Mouse (Mus musculus) midbrain, embryonic 13.5 days (tissue): ENCODE measurements around the gene Robo1. TPM values are rescaled to one million over a fixed set of nuclear protein-coding genes. Genes with fewer than 3 reads are reported as not detected.

Experiments used
- ATAC-seq: fragments of 200-750 bp; cut with Nextera tagmentation; 2 replicates; pipeline ENCODE4 v1.8.0; 2017; ENCODE audit warnings: mild to moderate bottlenecking, moderate TSS enrichment, moderate library complexity
- H3K27ac ChIP-seq: fragments of 300-500 bp; sonication (generic); 2 replicates; pipeline ENCODE4 v1.5.1; 2015; ENCODE audit warnings: inconsistent platforms, mild to moderate bottlenecking, moderate library complexity
- H3K27me3 ChIP-seq: fragments of 300-500 bp; sonication (generic); 2 replicates; pipeline ENCODE4 v1.6.1; 2015; ENCODE audit warnings: mild to moderate bottlenecking, inconsistent platforms
- H3K36me3 ChIP-seq: fragments of 300-500 bp; sonication (generic); 2 replicates; pipeline ENCODE4 v1.6.1; 2015; ENCODE audit warnings: mild to moderate bottlenecking, inconsistent platforms
- H3K4me1 ChIP-seq: fragments of 300-500 bp; sonication (generic); replicated peaks from 2 replicates; pipeline ENCODE4 v1.6.1; 2015; ENCODE audit warnings: inconsistent platforms
- H3K4me2 ChIP-seq: fragments of 300-500 bp; sonication (generic); replicated peaks from 2 replicates; pipeline ENCODE4 v1.6.1; 2015; ENCODE audit warnings: moderate library complexity, mild to moderate bottlenecking, inconsistent platforms
- H3K4me3 ChIP-seq: fragments of 300-500 bp; sonication (generic); replicated peaks from 2 replicates; pipeline ENCODE4 v1.5.1; 2015; ENCODE audit warnings: mild to moderate bottlenecking, inconsistent platforms
- H3K9ac ChIP-seq: fragments of 300-500 bp; sonication (generic); replicated peaks from 2 replicates; pipeline ENCODE4 v1.6.1; 2015; ENCODE audit warnings: mild to moderate bottlenecking, inconsistent platforms
- H3K9me3 ChIP-seq: fragments of 300-500 bp; sonication (generic); 2 replicates; pipeline ENCODE4 v1.6.1; 2016; ENCODE audit warnings: mild to moderate bottlenecking, inconsistent platforms
- WGBS: fragments of 180-500 bp; shearing (Covaris S2); methylation state at CpG from one replicate; pipeline ENCODE4 v1.1.7; 2015; 5-methylcytosine and 5-hydroxymethylcytosine counted together
- polyA plus RNA-seq: library from polyadenylated mRNA; unstranded; fragments of >200 nt; fragmentation: Nextera tagmentation; extraction: Ambion mirVana; gene quantifications from 2 replicates; pipeline ENCODE4 v1.2.1, GENCODE M21; 2015

Gene Robo1
- polyA plus RNA-seq = 81.1 and 83.3 TPM in 2 replicates

DNA sequence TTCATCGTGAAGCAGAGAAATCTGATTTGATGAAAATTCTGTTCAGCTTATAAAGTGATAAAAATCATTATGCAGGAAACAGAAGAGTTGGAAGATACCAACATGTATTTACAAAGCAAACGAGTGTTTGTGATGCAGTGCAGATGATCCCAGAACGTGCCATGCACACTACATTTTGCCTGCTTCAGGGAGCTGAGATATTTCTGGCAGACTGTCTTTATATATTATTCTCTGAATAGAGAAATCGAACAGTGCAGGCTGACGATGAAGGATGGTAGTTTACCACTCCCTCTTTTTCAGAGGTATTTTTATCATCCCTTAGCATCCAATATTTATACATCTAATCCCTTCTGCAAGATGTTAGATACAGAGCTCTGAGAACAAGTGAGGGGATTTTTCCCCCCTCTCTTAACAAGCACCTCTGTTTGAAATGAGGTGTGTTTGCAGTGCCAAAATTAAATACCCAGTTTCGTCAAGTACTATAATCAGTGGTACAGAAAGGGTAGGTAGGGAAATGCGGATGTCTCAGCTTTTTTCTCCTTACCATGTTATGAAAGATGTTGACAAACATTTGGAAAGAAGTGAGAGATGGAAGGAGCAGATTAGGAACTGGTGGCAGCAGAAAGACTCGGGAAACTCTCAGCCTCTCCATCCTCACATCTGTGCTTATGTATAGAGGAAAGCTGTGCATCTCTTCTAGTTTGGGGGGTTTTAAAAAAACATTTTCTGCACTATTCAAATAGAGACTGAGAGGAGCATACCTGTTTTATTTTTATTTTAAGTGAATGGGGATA, at the start of gene Robo1:
Robo1 (plus strand) TSS at position 770 of the 794 bp plus-strand sequence.
- Histone ChIP-seq H3K9ac (no peak within 1 kb of the TSS), H3K4me1 (no peaks in the 10 kb centered on the region), H3K9me3 (no peaks in the 10 kb centered on the region), H3K36me3 (no peaks in the 10 kb centered on the region), H3K4me2 (no peak within 1 kb of the TSS), H3K27ac (no peak within 1 kb of the TSS), H3K27me3 (no peaks in the 10 kb centered on the region), H3K4me3 (no peak within 1 kb of the TSS)
- 83% methylated on average over 8 of the region's 8 CpGs for WGBS
- no peak for ATAC-seq

DNA sequence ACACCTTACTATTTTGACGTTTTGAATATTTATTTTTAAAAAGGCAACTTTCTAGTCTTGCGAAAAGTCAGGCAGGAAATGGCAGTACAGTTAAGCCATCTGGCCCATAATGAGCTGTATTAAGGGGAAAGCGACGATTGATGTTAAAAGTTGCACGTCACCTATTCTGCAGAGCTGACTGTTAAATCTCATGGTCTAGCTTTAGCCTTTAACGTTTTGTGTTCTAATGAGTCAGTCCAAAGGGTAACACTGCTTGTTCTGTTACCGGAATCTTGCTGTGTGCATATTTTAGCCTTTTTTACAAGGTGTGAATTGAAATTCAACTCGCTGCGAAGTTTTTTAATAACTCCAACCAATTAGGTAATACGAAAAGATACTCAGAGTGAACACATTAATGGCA, 40.3 kb upstream of the Robo1 start:
- no peak overlapping the region for H3K9ac ChIP-seq
- H3K36me3 ChIP-seq = no peaks in the 10 kb centered on the region
- no peak overlapping the region for H3K27ac ChIP-seq
- no peak overlapping the region for H3K4me3 ChIP-seq
- no peak overlapping the region for H3K4me2 ChIP-seq
- H3K9me3 ChIP-seq = no peaks in the 10 kb centered on the region
- ATAC-seq = no peak
- H3K27me3 ChIP-seq = no peaks in the 10 kb centered on the region
- WGBS = 92% methylated on average over 10 of the region's 10 CpGs
- no peaks in the 10 kb centered on the region for H3K4me1 ChIP-seq

DNA sequence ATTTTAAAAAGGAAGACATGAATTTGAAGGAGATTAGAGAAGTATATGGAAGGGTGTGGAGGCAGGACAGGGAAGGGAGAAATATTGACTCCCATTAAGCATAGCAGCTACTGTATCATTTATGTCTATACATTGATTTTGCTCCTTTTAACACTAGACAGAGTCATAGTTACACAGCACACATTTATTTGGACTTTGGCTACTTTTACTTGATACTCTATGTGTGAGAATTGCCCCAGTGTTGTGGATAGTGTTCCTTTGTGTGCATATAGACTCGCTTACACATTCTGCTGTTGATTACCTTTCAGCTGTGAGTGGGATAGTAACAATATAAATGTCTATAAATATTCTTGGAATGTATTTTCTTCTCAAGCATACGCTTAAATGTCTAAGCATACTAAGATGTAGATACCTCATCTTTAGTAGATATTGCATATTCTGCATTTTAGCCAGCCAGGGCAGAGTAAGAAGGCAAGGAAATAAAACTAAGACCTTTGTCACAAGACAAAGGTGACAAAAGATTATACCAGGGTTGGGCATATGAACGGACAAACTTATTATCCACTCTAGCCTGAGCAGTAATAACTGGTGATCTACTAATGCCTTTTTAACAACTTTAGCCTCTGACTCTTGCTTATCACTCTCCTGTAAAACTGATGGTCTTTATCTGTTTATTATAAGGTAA, 31.6 kb upstream of the Robo1 start:
- Histone ChIP-seq H3K9ac (no peak overlapping the region), H3K4me2 (no peak overlapping the region), H3K27ac (no peak overlapping the region), H3K4me3 (no peak overlapping the region), H3K4me1 (no peaks in the 10 kb centered on the region), H3K36me3 (no peaks in the 10 kb centered on the region), H3K27me3 (no peaks in the 10 kb centered on the region), H3K9me3 (no peaks in the 10 kb centered on the region)
- no peak for ATAC-seq
- 82% methylated on average over 3 of the region's 3 CpGs for WGBS

DNA sequence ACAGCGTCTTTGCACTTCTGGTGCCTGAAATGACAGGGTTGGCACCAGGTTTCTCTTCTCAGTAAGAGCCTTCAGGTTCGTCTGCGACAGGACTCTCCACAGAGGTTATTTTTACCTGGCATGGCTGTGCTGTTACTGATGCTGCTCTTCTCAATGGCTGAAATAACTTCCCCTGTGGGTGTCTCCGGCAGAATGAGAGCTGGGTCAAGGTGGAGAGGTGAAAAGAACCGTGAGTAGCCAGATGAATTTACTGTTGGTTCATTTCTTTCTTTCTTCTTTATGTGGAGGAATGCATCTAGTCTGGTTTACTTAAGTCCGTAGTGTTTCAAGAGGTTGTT, 194 bp downstream of the Robo1 start:
- H3K4me3 ChIP-seq = no peak overlapping the region
- no peaks in the 10 kb centered on the region for H3K9me3 ChIP-seq
- H3K4me1 ChIP-seq = no peaks in the 10 kb centered on the region
- H3K27me3 ChIP-seq = no peaks in the 10 kb centered on the region
- no peaks in the 10 kb centered on the region for H3K36me3 ChIP-seq
- H3K27ac ChIP-seq = no peak overlapping the region
- no peak for ATAC-seq
- H3K4me2 ChIP-seq = no peak overlapping the region
- WGBS = 71% methylated on average over 6 of the region's 6 CpGs
- no peak overlapping the region for H3K9ac ChIP-seq

DNA sequence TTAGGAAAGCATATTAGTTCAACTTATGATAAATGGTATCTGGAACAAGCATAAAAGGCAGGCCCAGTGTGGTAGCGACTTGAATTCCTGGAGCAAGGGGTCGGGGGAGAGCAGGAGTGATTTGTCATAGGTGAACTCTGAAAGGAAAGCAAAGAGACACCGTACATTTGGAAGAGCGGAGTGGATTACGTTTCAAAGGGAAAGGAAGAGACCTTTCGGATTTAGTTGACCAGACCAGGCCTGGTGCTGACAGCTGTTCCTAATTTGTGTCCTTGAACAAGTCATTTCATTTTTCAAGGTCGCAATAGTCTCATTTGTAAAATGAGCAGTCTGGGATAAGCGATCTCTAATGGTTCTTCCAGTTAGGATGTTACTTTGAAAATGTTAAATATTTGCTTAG, 19.2 kb downstream of the Robo1 start:
- H3K9ac ChIP-seq = no peak overlapping the region

DNA sequence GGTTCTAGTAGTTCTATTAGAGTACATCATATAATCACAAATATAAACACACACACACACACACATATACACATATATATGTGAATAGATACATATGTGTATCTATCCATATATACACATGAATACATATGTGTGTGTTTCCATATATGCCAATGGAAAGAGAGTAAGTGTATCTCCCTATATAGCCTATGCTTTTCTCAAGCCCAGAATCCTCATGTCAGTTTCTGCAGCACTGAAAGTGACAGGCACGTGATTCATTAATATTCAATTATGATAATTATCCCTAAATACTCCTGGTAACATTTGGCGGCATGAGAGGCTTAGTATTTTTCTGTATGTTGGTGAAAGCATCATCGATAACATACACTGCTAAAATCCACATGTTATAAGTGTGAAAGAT, 20.5 kb downstream of the Robo1 start:
- 46% methylated on average over 3 of the region's 3 CpGs for WGBS
- Histone ChIP-seq H3K27me3 (no peaks in the 10 kb centered on the region), H3K9ac (no peak overlapping the region), H3K9me3 (no peaks in the 10 kb centered on the region), H3K4me2 (no peak overlapping the region), H3K27ac (no peak overlapping the region), H3K4me3 (no peak overlapping the region), H3K4me1 (0 out of 2 replicates have a peak, but pooled peaks cover 4% of the 10 kb centered on the region), H3K36me3 (no peaks in the 10 kb centered on the region)
- ATAC-seq = no peak

More for the DNA sequence above, 19.2 kb downstream of the Robo1 start:
- Histone ChIP-seq H3K27ac (no peak overlapping the region), H3K27me3 (no peaks in the 10 kb centered on the region), H3K36me3 (no peaks in the 10 kb centered on the region), H3K4me1 (0 out of 2 replicates have a peak, but pooled peaks cover 4% of the 10 kb centered on the region), H3K4me2 (no peak overlapping the region), H3K9me3 (no peaks in the 10 kb centered on the region), H3K4me3 (no peak overlapping the region)
- 81% methylated on average over 8 of the region's 8 CpGs for WGBS
- ATAC-seq = no peak

DNA sequence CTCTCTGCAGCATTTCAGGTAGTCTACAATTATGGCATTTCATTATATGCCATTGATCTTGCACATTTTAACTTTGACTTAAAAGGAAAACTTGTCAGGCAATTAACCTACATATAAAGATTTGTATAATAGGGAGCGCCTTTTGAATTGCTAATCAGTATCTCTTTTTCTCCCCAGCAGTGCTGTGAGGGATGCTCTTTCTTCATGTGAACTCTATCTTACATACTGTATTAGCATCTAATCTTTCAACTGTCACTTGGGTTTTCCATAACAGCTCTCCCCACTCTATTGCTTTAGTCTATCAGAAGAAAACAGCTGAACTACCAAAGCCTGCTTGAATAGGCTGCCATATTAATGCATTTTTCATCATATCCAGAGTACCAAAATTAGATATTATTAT, 29.7 kb downstream of the Robo1 start:
- Histone ChIP-seq H3K4me1 (no peaks in the 10 kb centered on the region), H3K36me3 (no peaks in the 10 kb centered on the region), H3K27me3 (no peaks in the 10 kb centered on the region), H3K9ac (no peak overlapping the region), H3K4me2 (no peak overlapping the region), H3K27ac (no peak overlapping the region), H3K4me3 (no peak overlapping the region), H3K9me3 (no peaks in the 10 kb centered on the region)
- no peak for ATAC-seq
- 85% methylated on average over 1 of the region's 1 CpGs for WGBS

DNA sequence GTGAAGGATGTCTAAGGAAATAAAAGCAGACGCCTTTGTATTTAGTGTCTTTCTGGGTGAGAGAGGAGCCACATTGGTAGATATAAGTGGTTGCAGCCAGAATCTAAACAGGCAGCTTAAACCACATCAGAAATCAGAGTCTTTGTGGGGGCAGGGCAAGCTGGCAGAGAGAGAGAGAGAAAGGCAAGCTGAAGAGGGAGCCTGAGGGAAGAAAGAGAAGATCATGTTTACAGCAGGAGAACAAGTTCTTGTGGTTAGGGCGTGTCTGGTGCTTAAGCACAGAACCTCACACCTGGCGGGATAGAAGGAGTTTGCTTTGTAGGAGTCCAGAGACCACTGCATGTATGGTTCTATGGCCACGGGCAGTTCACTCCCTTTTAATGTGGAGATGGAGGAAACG, 42.3 kb downstream of the Robo1 start:
- Histone ChIP-seq H3K36me3 (no peaks in the 10 kb centered on the region), H3K4me1 (no peaks in the 10 kb centered on the region), H3K4me2 (no peak overlapping the region), H3K27me3 (no peaks in the 10 kb centered on the region), H3K9me3 (no peaks in the 10 kb centered on the region), H3K27ac (no peak overlapping the region), H3K9ac (no peak overlapping the region), H3K4me3 (no peak overlapping the region)
- ATAC-seq = no peak
- 79% methylated on average over 5 of the region's 5 CpGs for WGBS

DNA sequence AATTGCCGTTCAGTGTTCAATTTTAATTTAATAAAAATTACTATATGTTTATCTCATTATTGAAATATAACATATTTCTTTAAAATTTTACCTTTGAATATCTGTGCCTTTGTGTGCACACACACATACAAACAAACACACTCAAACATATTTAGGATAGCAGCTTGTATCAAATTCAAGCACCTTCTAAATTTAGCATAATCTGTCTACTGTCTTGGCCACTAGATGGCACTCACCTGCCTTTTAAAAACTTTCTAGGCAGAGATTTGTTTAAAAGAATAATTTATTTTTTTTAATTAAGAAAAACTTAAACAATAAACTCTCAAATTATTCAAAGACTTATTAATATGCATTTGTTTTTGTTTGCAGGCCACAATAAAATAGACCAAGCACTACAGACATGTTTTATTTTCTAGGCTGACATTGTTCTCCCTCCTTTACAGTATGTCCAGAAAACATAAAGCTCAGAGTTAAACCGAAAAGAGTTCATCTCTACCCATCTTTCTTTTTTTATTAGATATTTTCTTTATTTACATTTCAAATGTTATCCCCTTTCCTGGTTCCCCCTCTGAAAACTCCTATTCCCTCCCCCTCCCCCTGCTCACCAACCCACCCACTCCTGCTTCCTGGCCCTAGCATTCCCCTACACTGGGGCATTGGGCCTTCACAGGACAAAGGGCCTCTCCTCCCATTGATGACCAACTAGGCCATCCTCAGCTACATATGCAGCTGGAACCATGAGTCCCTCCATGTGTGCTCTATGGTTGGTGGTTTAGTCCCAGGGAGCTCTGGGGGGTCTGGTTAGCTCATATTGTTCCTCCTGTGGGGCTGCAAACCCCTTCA, 48.6 kb downstream of the Robo1 start:
- WGBS = 78% methylated on average over 2 of the region's 2 CpGs
- no peak for ATAC-seq

DNA sequence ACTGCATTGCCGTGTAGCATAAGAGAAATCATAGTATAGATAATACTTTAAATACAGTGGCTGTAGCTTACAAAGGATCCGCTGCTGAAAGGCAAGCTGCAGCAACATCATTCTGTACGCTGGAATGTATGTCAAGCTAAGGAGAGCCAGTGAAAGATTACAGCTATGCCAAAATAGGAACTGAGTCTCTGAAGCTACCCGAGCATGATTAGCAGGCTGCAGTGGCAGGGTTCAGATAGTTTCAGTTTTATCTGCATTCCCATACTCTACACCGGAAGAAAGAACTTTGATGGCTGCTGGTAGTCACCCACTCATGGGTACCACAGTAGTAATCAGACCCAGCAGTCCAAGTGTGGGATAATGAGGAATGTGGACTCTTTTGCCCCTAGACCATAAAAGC, 68.8 kb downstream of the Robo1 start:
- Histone ChIP-seq H3K36me3 (no peaks in the 10 kb centered on the region), H3K4me3 (no peak overlapping the region), H3K4me2 (no peak overlapping the region), H3K27me3 (no peaks in the 10 kb centered on the region), H3K27ac (no peak overlapping the region), H3K4me1 (no peaks in the 10 kb centered on the region), H3K9ac (no peak overlapping the region), H3K9me3 (no peaks in the 10 kb centered on the region)
- WGBS = 85% methylated on average over 5 of the region's 5 CpGs
- no peak for ATAC-seq

More for the DNA sequence above, 48.6 kb downstream of the Robo1 start:
- no peaks in the 10 kb centered on the region for H3K9me3 ChIP-seq
- H3K9ac ChIP-seq = no peak overlapping the region
- H3K4me2 ChIP-seq = no peak overlapping the region
- no peak overlapping the region for H3K4me3 ChIP-seq
- H3K27me3 ChIP-seq = no peaks in the 10 kb centered on the region
- H3K27ac ChIP-seq = no peak overlapping the region
- no peaks in the 10 kb centered on the region for H3K4me1 ChIP-seq
- H3K36me3 ChIP-seq = no peaks in the 10 kb centered on the region

DNA sequence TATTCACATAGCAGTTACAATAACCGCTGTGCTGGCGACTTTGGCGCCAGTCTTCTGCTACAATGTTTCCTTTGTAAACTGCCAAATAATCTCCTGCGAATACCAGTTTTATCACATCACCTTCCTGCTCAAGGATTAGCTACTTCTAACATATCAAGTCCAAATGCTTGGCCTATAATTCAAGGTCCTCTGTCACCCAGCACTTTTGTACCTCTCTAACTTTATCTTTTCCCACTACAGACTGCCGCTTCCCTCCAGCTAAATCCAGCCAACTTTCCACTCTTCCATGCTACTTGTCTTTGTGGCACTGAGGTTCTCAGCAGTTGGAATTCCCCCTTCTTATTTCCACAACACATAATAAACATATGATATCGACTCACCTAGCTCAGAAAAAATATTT, 73.7 kb downstream of the Robo1 start:
- H3K9me3 ChIP-seq = no peaks in the 10 kb centered on the region
- H3K36me3 ChIP-seq = no peaks in the 10 kb centered on the region
- H3K4me3 ChIP-seq = no peak overlapping the region
- H3K27me3 ChIP-seq = no peaks in the 10 kb centered on the region
- 92% methylated on average over 6 of the region's 6 CpGs for WGBS
- no peak for ATAC-seq
- no peak overlapping the region for H3K9ac ChIP-seq
- no peaks in the 10 kb centered on the region for H3K4me1 ChIP-seq
- H3K27ac ChIP-seq = no peak overlapping the region
- no peak overlapping the region for H3K4me2 ChIP-seq

DNA sequence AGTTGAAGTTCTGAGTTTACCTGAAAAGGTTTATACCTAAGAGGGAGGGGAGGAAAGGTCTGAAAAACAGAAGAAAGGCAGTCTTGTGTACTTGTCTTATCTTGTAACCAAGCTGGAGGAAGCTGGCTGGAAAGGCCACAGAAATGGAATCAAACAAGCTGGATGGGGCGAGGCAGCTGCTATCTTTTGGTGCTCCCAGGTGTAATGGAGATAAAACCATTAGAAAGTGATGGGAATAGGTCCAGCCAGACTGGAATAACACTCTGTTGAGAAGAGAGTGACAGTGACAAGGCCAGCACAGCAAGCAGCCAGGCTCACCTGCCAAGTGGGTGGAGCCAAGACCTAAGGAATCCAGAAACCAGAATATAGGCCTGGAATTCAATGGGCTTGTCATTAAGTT, 75.5 kb downstream of the Robo1 start:
- no peak overlapping the region for H3K4me3 ChIP-seq
- no peak for ATAC-seq
- H3K4me1 ChIP-seq = no peaks in the 10 kb centered on the region
- no peaks in the 10 kb centered on the region for H3K36me3 ChIP-seq
- H3K4me2 ChIP-seq = no peak overlapping the region
- H3K27me3 ChIP-seq = no peaks in the 10 kb centered on the region
- no peaks in the 10 kb centered on the region for H3K9me3 ChIP-seq
- H3K9ac ChIP-seq = no peak overlapping the region
- WGBS = 81% methylated on average over 1 of the region's 1 CpGs
- no peak overlapping the region for H3K27ac ChIP-seq
